9 mouse cellular contexts compared by ENCODE assay signal in the genomic region with DNA sequence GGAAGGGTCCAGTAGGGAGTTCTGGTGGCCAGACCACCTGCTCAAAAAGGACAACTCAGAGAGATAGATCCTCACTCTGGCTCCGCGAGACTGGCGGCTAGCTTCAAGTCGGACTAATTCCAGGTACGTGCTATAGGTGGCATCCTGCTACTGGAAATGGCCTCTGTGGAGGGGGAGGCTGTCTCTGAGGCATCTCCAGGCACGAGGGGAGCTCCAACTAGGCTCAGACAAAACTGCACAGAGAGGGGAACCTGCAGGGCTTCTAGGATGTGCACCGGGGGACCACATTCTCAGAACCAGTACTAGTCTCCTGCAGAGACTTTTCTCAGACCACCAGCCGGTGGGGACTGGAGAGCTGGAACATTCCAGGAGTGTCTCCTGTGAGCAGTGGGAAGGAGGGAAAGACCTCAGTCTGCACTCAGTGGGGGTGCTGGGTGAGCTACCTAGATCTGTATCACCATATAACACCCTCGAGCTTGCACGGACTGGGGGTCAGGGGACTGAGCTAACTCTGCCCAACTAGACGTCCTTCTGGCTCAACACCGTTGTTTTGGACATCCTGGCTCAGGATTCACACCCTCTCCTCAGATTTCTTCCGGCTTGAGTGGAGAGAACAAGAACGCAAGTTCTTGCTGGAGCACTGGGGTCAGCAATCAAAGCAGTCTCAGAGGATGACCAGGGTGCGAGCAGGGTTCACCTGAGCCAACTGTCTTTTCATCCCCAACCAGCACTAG. TPM values are rescaled to one million over a fixed set of nuclear protein-coding genes. Genes with fewer than 3 reads are reported as not detected.
DNase-seq lines count a peak whose midpoint lies in the region; ATAC-seq and TF ChIP-seq lines count a peak whose summit lies in the region.
"Had no signal": no experiment of that assay in that cellular context is flagged by ENCODE, and none has a peak within 500 bp of the region (broad histone marks: within the 10 kb centered on the region; RNA-seq: fewer than 3 reads in every experiment).

No protein-coding gene starts in this region.

- H3K4me2 ChIP-seq in kidney, embryonic 14.5 days (replicated peaks; ENCODE audit: low read depth, low read length), result no peak overlapping the region
- no peak overlapping the region for H3K4me2 ChIP-seq in CH12.LX (ENCODE audit: insufficient read depth, low read depth, poor library complexity, severe bottlenecking)
- H3K4me2 ChIP-seq in embryonic facial prominence, embryonic 12.5 days (replicated peaks), result peak overlapping the region; percentile 78
- peak overlapping the region; percentile 97 for H3K4me2 ChIP-seq in hindbrain, embryonic 14.5 days (replicated peaks)

- no peaks in the 10 kb centered on the region for H3K9me3 ChIP-seq in kidney, embryonic 14.5 days (ENCODE audit: control insufficient read depth, low read length)
- peaks cover 23% of the 10 kb centered on the region for H3K9me3 ChIP-seq in CH12.LX (replicated peaks; ENCODE audit: low read length)
- H3K9me3 ChIP-seq in embryonic facial prominence, embryonic 12.5 days, result no peaks in the 10 kb centered on the region
- no peaks in the 10 kb centered on the region for H3K9me3 ChIP-seq in hindbrain, embryonic 14.5 days (ENCODE audit: control insufficient read depth, low read length)
- H3K9me3 ChIP-seq in midbrain, embryonic 10.5 days (replicated peaks), result no peaks in the 10 kb centered on the region
- H3K9me3 ChIP-seq: stomach, embryonic 15.5 days had no signal

- in situ Hi-C loops in CH12.LX (cut with MboI; ENCODE audit: low pct_ligation_motif_present, low pct_unique_long_range_greater_than_20kb, low sequenced_read_pairs), result loop anchor here (5.0 kb wide), 2 partner anchors 40 to 135 kb away; no protein-coding TSS in a partner anchor

- no peaks in the 10 kb centered on the region for H3K36me3 ChIP-seq in kidney, adult 2 months (ENCODE audit: control insufficient read depth, insufficient read depth, low read length)
- no peaks in the 10 kb centered on the region for H3K36me3 ChIP-seq in kidney, embryonic 14.5 days (ENCODE audit: control insufficient read depth, insufficient read depth, low read length)
- H3K36me3 ChIP-seq in CH12.LX (replicated peaks in 1 of 2; ENCODE audit: control insufficient read depth in 1 of 2, insufficient read depth in 1 of 2, low read length in 1 of 2), result no peaks in the 10 kb centered on the region
- no peaks in the 10 kb centered on the region for H3K36me3 ChIP-seq in embryonic facial prominence, embryonic 12.5 days
- no peaks in the 10 kb centered on the region for H3K36me3 ChIP-seq in hindbrain, embryonic 14.5 days (replicated peaks; ENCODE audit: control insufficient read depth, insufficient read depth)
- no peaks in the 10 kb centered on the region for H3K36me3 ChIP-seq in midbrain, embryonic 10.5 days
- H3K36me3 ChIP-seq: stomach, embryonic 15.5 days had no signal

- no peak overlapping the region for H3K27ac ChIP-seq in kidney, adult 2 months (ENCODE audit: insufficient read depth, low read depth, low read length)
- no peak overlapping the region for H3K27ac ChIP-seq in kidney, embryonic 14.5 days (ENCODE audit: low read depth, low read length)
- H3K27ac ChIP-seq in CH12.LX (ENCODE audit: insufficient read depth, low read depth), result no peak overlapping the region
- 0 out of 2 replicates have a peak overlapping the region, but pooled peaks have one; percentile 75 for H3K27ac ChIP-seq in embryonic facial prominence, embryonic 12.5 days
- H3K27ac ChIP-seq in hindbrain, embryonic 14.5 days, result peak overlapping the region; percentile 97
- H3K27ac ChIP-seq in midbrain, embryonic 10.5 days (replicated peaks), result peak overlapping the region; percentile 86; the same call in 1 of the 2 replicates

- no peak overlapping the region for H3K4me3 ChIP-seq in kidney, adult 2 months (ENCODE audit: insufficient read depth, low read depth, low read length)
- no peak overlapping the region for H3K4me3 ChIP-seq in kidney, embryonic 14.5 days (ENCODE audit: low read length)
- H3K4me3 ChIP-seq in CH12.LX (replicated peaks in 1 of 3; ENCODE audit: low read depth in 2 of 3, low read length in 2 of 3, poor library complexity in 1 of 3), result no peak overlapping the region
- H3K4me3 ChIP-seq in embryonic facial prominence, embryonic 12.5 days, result no peak overlapping the region
- no peak overlapping the region for H3K4me3 ChIP-seq in hindbrain, embryonic 14.5 days (replicated peaks; ENCODE audit: low read length)
- H3K4me3 ChIP-seq in midbrain, embryonic 10.5 days, result no peak overlapping the region

- H3K9ac ChIP-seq in kidney, embryonic 14.5 days (ENCODE audit: low read depth, low read length), result no peak overlapping the region
- H3K9ac ChIP-seq in CH12.LX (ENCODE audit: insufficient read depth, low read depth), result no peak overlapping the region
- no peak overlapping the region for H3K9ac ChIP-seq in embryonic facial prominence, embryonic 12.5 days
- H3K9ac ChIP-seq in hindbrain, embryonic 14.5 days, result peak overlapping the region; percentile 94; the same call in 1 of the 2 replicates

- no peak for TF ChIP-seq EP300 in CH12.LX (IDR thresholded peaks at IDR 0.05; ENCODE audit: low read length)

- TF ChIP-seq RAD21 in CH12.LX (IDR thresholded peaks at IDR 0.05; ENCODE audit: low read depth, low read length), result peak; percentile 98

- peaks cover 1% of the 10 kb centered on the region for H3K4me1 ChIP-seq in kidney, adult 2 months (ENCODE audit: control insufficient read depth, insufficient read depth, low read length)
- peaks cover 19% of the 10 kb centered on the region; the same call in 1 of the 2 replicates for H3K4me1 ChIP-seq in kidney, embryonic 14.5 days (ENCODE audit: control insufficient read depth, insufficient read depth, low read length)
- H3K4me1 ChIP-seq in CH12.LX (ENCODE audit: control insufficient read depth in 1 of 2, insufficient read depth in 2 of 2), result peaks cover 20 to 75% of the 10 kb centered on the region in 2 experiments
- H3K4me1 ChIP-seq in embryonic facial prominence, embryonic 12.5 days, result peaks cover 36% of the 10 kb centered on the region
- H3K4me1 ChIP-seq in hindbrain, embryonic 14.5 days (replicated peaks; ENCODE audit: control insufficient read depth, insufficient read depth, low read length), result peaks cover 51% of the 10 kb centered on the region
- H3K4me1 ChIP-seq in midbrain, embryonic 10.5 days, result peaks cover 69% of the 10 kb centered on the region

- peak; percentile 77 for TF ChIP-seq CTCF in kidney, adult 2 months (conservative IDR thresholded peaks at IDR 0.05; ENCODE audit: insufficient read depth, insufficient read length, low read depth, low read length)
- peak in 1 of 2 experiments; percentile 97; a peak in 2 of 4 replicates for TF ChIP-seq CTCF in CH12.LX (conservative IDR thresholded peaks at IDR 0.05 in 1 of 2, IDR thresholded peaks at IDR 0.05 in 1 of 2; ENCODE audit: low read depth in 2 of 2, low read length in 2 of 2)

- peaks cover 2% of the 10 kb centered on the region for H3K27me3 ChIP-seq in kidney, adult 2 months (replicated peaks; ENCODE audit: control insufficient read depth, insufficient read depth, low read length)
- peaks cover 88% of the 10 kb centered on the region for H3K27me3 ChIP-seq in kidney, embryonic 14.5 days (ENCODE audit: control insufficient read depth, insufficient read depth, low read length)
- H3K27me3 ChIP-seq in CH12.LX (replicated peaks), result peaks cover 97% of the 10 kb centered on the region
- peaks cover 78% of the 10 kb centered on the region for H3K27me3 ChIP-seq in embryonic facial prominence, embryonic 12.5 days
- H3K27me3 ChIP-seq in hindbrain, embryonic 14.5 days (ENCODE audit: control insufficient read depth, insufficient read depth, low read length), result peaks cover 65% of the 10 kb centered on the region
- H3K27me3 ChIP-seq in midbrain, embryonic 10.5 days (ENCODE audit: low read depth, poor library complexity, severe bottlenecking), result peaks cover 100% of the 10 kb centered on the region

- no peak for TF ChIP-seq POLR2A in kidney, adult 2 months (IDR thresholded peaks at IDR 0.05; ENCODE audit: low read depth, low read length)
- TF ChIP-seq POLR2A in CH12.LX (IDR thresholded peaks at IDR 0.05; ENCODE audit: low read depth, low read length), result no peak

- H3K79me2 ChIP-seq in CH12.LX (replicated peaks; ENCODE audit: control insufficient read depth, extremely low read depth, insufficient read depth, poor library complexity, severe bottlenecking), result no peaks in the 10 kb centered on the region

- dilution Hi-C loops in CH12.LX (cut with MboI; ENCODE audit: extremely low pct_ligation_motif_present, extremely low pct_unique_long_range_greater_than_20kb, low sequenced_read_pairs), result no loop called here

- WGBS in kidney, adult 2 months, result 6% methylated on average over 15 of the region's 15 CpGs
- WGBS in kidney, embryonic 14.5 days, result 3% methylated on average over 15 of the region's 15 CpGs
- WGBS in embryonic facial prominence, embryonic 12.5 days, result 3% methylated on average over 15 of the region's 15 CpGs
- 4% methylated on average over 15 of the region's 15 CpGs for WGBS in hindbrain, embryonic 14.5 days
- WGBS in midbrain, embryonic 10.5 days, result 7% methylated on average over 15 of the region's 15 CpGs

- no peak for ATAC-seq in kidney, embryonic 14.5 days (ENCODE audit: low FRiP score, low TSS enrichment)
- ATAC-seq in embryonic facial prominence, embryonic 12.5 days (ENCODE audit: insufficient number of reproducible peaks, insufficient read depth, low FRiP score, low TSS enrichment), result no peak
- no peak for ATAC-seq in hindbrain, embryonic 14.5 days (ENCODE audit: low FRiP score)

- DNase-seq in kidney, adult 2 months, result peak; percentile 66
- DNase-seq in CH12.LX (ENCODE audit: extremely low read depth), result peak; percentile 67
- no peak for DNase-seq in hindbrain, embryonic 14.5 days (ENCODE audit: low spot score)
- DNase-seq in midbrain, embryonic 10.5 days (ENCODE audit: low spot score), result no peak
- DNase-seq in thymus, postnatal 25 days, result peak; percentile 68
- DNase-seq in gastrocnemius, adult 8-10 months (ENCODE audit: low spot score in 2 of 2), result no peak

RNA-seq across cellular contexts. Expression of a gene that starts 11.3 kb away (rescaled TPM):
- polyA plus RNA-seq in kidney, adult 2 months (2012; rRNA removed), result 2.1 and 2.7 TPM in 2 replicates
- polyA plus RNA-seq in kidney, embryonic 14.5 days (2014; fragmentation: Nextera tagmentation; extraction: Ambion mirVana), result 7.8 and 10.9 TPM in 2 replicates
- total RNA-seq in CH12.LX (2012; rRNA removed) (8.5 and 10.2 TPM in 2 replicates), CH12.LX (2014; rRNA removed) (6.2 and 7.7 TPM in 2 replicates)
- 6.0 and 7.5 TPM in 2 replicates for polyA plus RNA-seq in CH12.LX (2012; ENCODE audit: insufficient read length, low read depth)
- polyA plus RNA-seq in embryonic facial prominence, embryonic 12.5 days (2016; fragmentation: Nextera tagmentation; extraction: Ambion mirVana), result 9.4 and 10.8 TPM in 2 replicates
- 8.5 and 9.8 TPM in 2 replicates for polyA plus RNA-seq in hindbrain, embryonic 14.5 days (2014; fragmentation: Nextera tagmentation; extraction: Ambion mirVana)
- 13.5 and 15.0 TPM in 2 replicates for polyA plus RNA-seq in midbrain, embryonic 10.5 days (2016; fragmentation: Nextera tagmentation; extraction: Ambion mirVana)
- 1 to 10 TPM; 1.1 to 3.3 (median 2.5) TPM for total RNA-seq in gastrocnemius, adult 8-10 months (2022)

RNA-seq across cellular contexts. Expression of a gene that starts 29.3 kb away (rescaled TPM):
- polyA plus RNA-seq in kidney, adult 2 months (2012; rRNA removed), result 3.5 and 3.9 TPM in 2 replicates
- 19.9 and 38.2 TPM in 2 replicates for polyA plus RNA-seq in kidney, embryonic 14.5 days (2014; fragmentation: Nextera tagmentation; extraction: Ambion mirVana)
- total RNA-seq in CH12.LX (2012; rRNA removed), result 10.9 and 15.5 TPM in 2 replicates
- total RNA-seq in CH12.LX (2014; rRNA removed), result 2.6 and 2.8 TPM in 2 replicates
- polyA plus RNA-seq in CH12.LX (2012; ENCODE audit: insufficient read length, low read depth), result 3.6 and 3.9 TPM in 2 replicates
- polyA plus RNA-seq in embryonic facial prominence, embryonic 12.5 days (2016; fragmentation: Nextera tagmentation; extraction: Ambion mirVana), result 103 and 105 TPM in 2 replicates
- polyA plus RNA-seq in hindbrain, embryonic 14.5 days (2014; fragmentation: Nextera tagmentation; extraction: Ambion mirVana), result 10.7 and 13.7 TPM in 2 replicates
- polyA plus RNA-seq in midbrain, embryonic 10.5 days (2016; fragmentation: Nextera tagmentation; extraction: Ambion mirVana), result 108 and 110 TPM in 2 replicates
- 1 to 10 TPM in 1 of 4 experiments, under 1 TPM in 3; 0.29 to 1.1 (median 0.68) TPM for total RNA-seq in gastrocnemius, adult 8-10 months (2022)

RNA-seq across cellular contexts. Expression of a gene that starts 33.9 kb away (rescaled TPM):
- polyA plus RNA-seq in kidney, adult 2 months (2012; rRNA removed), result 9.3 and 10.6 TPM in 2 replicates
- polyA plus RNA-seq in kidney, embryonic 14.5 days (2014; fragmentation: Nextera tagmentation; extraction: Ambion mirVana), result 4.9 and 8.3 TPM in 2 replicates
- total RNA-seq in CH12.LX (2012; rRNA removed), result 30.6 and 40.4 TPM in 2 replicates
- 11.4 and 15.0 TPM in 2 replicates for total RNA-seq in CH12.LX (2014; rRNA removed)
- polyA plus RNA-seq in CH12.LX (2012; ENCODE audit: insufficient read length, low read depth), result 26.0 and 29.8 TPM in 2 replicates
- polyA plus RNA-seq in embryonic facial prominence, embryonic 12.5 days (2016; fragmentation: Nextera tagmentation; extraction: Ambion mirVana), result 11.7 and 12.3 TPM in 2 replicates
- polyA plus RNA-seq in hindbrain, embryonic 14.5 days (2014; fragmentation: Nextera tagmentation; extraction: Ambion mirVana), result 16.8 and 20.2 TPM in 2 replicates
- polyA plus RNA-seq in midbrain, embryonic 10.5 days (2016; fragmentation: Nextera tagmentation; extraction: Ambion mirVana), result 5.1 and 7.1 TPM in 2 replicates
- 1 to 10 TPM; 2.1 to 3.0 (median 2.2) TPM for total RNA-seq in gastrocnemius, adult 8-10 months (2022)

Comparison
In these comparisons a context has a peak if more than half of its experiments do, and no peak if none do; other contexts are left out.
1. DNase-seq: peak in kidney, adult 2 months (single experiment), CH12.LX (single experiment) and thymus, postnatal 25 days (single experiment); none in hindbrain, embryonic 14.5 days (single experiment), midbrain, embryonic 10.5 days (single experiment) and gastrocnemius, adult 8-10 months (0 of 2).
2. H3K27ac ChIP-seq: peak in embryonic facial prominence, embryonic 12.5 days (single experiment), hindbrain, embryonic 14.5 days (single experiment) and midbrain, embryonic 10.5 days (single experiment); none in kidney, adult 2 months (single experiment), kidney, embryonic 14.5 days (single experiment) and CH12.LX (single experiment).
3. H3K4me2 ChIP-seq: peak in embryonic facial prominence, embryonic 12.5 days (single experiment) and hindbrain, embryonic 14.5 days (single experiment); none in kidney, embryonic 14.5 days (single experiment) and CH12.LX (single experiment).